Mouse (Mus musculus) gastrocnemius, postnatal 14 days (tissue): ENCODE data around the gene Khdc1b. TPM values are rescaled to one million over a fixed set of nuclear protein-coding genes. Genes with fewer than 3 reads are reported as not detected.
A peak's percentile ranks its signal among the peaks of the same experiment; 100 is the strongest.
"Not testable (repeated sequence)": the region's sequence is repeated elsewhere in the genome, so short reads cannot be mapped to it uniquely, and the experiment has no call there.

Source experiments
- DNase-seq: peaks from one replicate; pipeline ENCODE4 v3.0.0; 2021; ENCODE audit warnings: mixed read lengths
- intact Hi-C: fragments of 180-260 bp; cut with DNase I; formaldehyde crosslinking; loops from one replicate; pipeline ENCODE4 v1.15.1; 2025; ENCODE audit warnings: low total_unique reads
- long read RNA-seq, 2 experiments: library from polyadenylated mRNA; stranded (forward); transcript quantifications; one replicate each; pipeline ENCODE4 v2.0.0; 2021
- total RNA-seq, 2 experiments: library from RNA; stranded (reverse); gene quantifications; 2 replicates each; pipeline ENCODE4 v1.2.3; 2021

Gene Khdc1b
- not detected for total RNA-seq
- long read RNA-seq, experiment 1 = 0 reads
- long read RNA-seq, experiment 2 = 0 reads

DNA sequence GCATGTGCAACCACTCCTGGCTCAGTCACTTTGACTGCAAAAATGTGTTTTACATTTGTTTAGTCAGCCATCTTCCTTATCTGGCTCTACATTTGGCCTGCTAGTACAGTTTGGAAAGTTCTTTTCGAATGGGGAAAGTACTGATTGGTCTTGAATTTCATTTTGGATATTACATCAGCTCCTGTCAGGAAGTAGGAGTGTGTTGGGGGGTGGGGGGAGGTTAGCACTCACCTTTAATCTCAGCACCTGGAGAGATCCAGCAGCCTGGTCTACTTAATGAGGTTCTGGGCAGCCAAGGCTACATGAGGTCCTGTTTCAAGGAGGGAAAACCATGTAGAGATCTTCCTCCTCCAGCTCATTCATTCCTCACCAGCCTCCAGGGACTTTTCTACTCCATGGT lies at the start of gene Khdc1b:
Gene Khdc1b, plus strand, starts transcription at position 301 of the 400 bp plus-strand sequence.
- DNase-seq = no peak
- intact Hi-C loops = no loop called here

DNA sequence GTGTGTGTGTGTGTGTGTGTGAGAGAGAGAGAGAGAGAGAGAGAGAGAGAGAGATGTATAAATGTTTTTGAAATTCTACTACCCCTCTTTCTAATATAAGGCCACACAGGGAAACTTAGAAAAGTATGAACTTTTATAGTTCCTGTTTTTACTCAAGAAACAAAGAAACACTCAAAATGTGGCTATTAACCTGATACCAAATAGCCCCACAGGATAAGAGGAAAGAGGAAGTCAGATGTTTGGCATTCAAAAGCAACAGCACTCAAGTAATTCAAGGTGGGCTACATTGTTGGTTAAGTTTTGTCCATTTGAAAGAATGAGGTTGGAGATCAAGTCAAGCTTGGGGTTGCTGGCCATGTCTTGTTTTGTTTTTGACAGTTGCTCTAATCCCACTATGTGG lies 47.5 kb upstream of the Khdc1b start:
- intact Hi-C loops = no loop called here
- no peak for DNase-seq

DNA sequence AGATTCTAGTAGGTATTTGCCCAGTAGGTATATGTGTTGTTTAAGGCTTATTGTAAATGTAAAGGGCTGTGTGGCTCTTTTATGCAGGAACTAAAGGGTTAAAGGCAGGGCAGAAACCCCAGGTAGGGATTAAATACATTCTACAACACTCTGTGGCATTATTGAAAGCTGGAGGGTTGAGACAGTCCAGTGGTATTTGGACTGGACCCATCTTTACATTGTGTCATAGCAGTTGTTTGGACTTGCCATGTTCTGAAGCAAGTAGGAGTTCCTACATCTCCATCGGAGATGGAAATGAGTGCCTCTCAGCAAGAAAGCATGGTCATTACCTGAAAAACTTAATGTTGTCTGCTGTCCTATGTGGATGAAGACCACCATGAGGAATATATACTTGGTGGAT lies 42.6 kb upstream of the Khdc1b start:
- no peak for DNase-seq
- intact Hi-C loops = loop anchor here (10.0 kb wide), 1 partner anchor 126 kb away; the partner anchor contains the start of gene Tmem14a

GRCm38 (mm10) chr1:21344253-21344652 lies 39.1 kb upstream of the Khdc1b start:
- peak; percentile 7 for DNase-seq
- intact Hi-C loops = loop anchor here (10.0 kb wide), 1 partner anchor 129 kb away; the partner anchor contains the start of gene Tmem14a

DNA sequence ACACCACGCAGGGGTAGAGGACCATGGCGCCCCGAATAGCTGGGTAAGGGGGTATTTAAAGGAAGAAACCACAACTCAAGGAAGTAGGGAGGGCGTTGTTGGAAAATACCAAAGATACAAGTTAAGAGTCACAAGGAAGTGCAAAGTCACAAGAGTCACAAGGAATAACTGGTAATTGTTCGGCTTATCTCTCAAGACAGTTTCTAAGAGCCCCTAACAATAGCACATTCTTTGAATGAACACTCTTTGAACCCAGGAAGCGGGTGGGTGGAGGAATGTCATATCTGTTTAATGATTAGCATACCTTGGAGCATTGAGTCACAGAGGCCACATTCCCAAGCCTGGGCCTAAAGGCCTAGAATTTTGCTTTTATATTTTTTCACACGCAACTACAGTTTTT lies 38.6 kb upstream of the Khdc1b start:
- intact Hi-C loops = loop anchor here (10.0 kb wide), 1 partner anchor 130 kb away; the partner anchor contains the start of gene Tmem14a
- not testable (repeated sequence) for DNase-seq

- DNase-seq = no peak
- intact Hi-C loops = loop anchor here (10.0 kb wide), 1 partner anchor 135 kb away; the partner anchor contains the start of gene Tmem14a
These were observed 34.0 kb upstream of the Khdc1b start, which contains the start of gene Khdc1a for GRCm38 (mm10) chr1:21349341-21349740. Gene Khdc1a, plus strand, starts transcription at chr1:21349641.

- DNase-seq, intact Hi-C loops: not testable (repeated sequence)
These were observed 15.3 kb upstream of the Khdc1b start, which contains the start of gene Khdc1c for GRCm38 (mm10) chr1:21368031-21368430. Gene Khdc1c, plus strand, starts transcription at chr1:21368331.

DNA sequence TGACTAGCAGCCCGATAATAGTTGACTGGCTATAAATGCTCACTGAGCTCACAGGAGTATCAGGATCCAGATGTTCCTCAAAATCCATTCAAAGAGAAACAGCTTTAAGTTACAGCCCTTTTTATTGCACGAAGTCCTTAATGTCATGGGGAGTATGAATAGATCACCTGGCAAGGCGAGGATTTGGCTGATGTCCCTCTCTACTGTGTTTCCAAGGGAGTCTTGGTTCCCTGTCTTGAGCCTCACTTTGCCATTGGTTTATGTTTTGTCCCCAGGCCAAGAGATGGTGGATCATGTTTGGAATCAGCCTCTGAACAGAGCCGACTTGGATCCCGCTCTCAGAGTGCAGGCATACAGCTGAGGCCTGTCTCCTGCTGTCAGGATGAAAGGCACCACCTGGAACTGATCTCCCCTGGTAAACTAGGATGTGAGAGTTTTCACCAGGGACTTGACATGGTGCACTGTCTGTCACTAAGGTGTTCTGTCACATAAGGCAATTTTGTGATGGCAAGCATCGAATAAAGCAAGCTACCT lies 7.8 kb downstream of the Khdc1b start:
- intact Hi-C loops = no loop called here
- no peak for DNase-seq

GRCm38 (mm10) chr1:21402804-21403203 lies 19.4 kb downstream of the Khdc1b start:
- no peak for DNase-seq
- intact Hi-C loops = no loop called here

GRCm38 (mm10) chr1:21407266-21407665 lies 23.9 kb downstream of the Khdc1b start:
- no peak for DNase-seq
- intact Hi-C loops = no loop called here

DNA sequence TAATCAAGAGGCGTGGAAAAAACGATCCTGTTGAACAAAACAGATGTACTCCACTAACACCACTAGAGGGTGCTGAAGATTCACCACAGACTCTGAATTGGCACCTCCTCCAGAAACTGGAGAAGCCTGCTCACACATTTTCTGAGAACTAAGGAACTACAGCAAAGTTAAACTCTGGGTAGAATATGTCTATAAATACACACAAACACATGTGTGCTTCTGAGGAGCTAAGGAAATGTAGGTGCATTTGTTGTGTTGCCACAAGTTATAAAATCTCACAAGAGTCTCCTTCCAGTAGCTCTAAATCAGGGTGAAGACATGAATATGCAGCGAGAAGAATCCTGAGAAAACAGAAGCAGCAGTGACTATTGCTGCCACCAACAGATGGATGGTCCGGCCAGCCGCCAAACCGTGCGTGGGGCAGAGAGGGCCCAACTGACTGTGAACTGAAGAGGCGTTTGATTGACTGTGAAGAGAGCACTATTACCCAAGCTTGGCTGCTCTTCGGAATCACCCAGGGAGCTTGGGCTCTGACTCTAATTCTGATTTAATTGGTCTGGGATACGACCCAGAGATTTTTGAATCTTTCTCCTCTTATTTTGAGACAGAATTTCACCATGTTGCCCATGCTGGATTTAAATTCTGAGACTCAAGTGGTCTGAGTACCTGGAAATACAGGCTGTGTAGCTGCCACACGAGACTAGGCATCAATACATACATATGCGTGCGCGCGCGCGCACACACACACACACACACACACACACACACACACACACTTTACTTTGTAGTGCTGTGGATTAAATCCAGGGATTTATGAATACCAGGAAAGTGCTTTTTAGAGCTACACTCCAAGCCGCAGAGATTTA lies 28.2 kb downstream of the Khdc1b start:
- intact Hi-C loops = loop anchor here (5.0 kb wide), 2 partner anchors 551 to 856 kb away; partner anchors contain the start of gene Kcnq5
- peak; percentile 32 for DNase-seq

DNA sequence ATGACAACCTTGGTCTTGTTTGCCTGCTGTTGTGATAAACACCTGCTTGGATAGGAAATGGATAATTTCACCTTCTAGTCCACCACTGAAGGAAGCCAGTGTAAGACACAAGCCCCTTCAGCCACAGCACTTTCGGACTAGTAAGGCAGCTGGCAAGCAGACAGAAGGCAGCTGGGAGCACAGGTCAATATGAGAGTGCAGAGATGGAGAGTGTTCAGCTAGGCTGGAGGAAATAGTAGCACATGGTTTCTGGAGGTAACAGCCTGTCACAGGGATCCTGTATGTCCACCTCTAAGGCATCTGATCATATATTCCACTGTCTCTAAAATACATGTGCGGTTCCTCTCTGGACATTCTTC lies 28.8 kb downstream of the Khdc1b start:
- no peak for DNase-seq
- intact Hi-C loops = loop anchor here (5.0 kb wide), 2 partner anchors 550 to 855 kb away; partner anchors contain the start of gene Kcnq5

GRCm38 (mm10) chr1:21419370-21419769 lies 36.0 kb downstream of the Khdc1b start:
- DNase-seq = no peak
- intact Hi-C loops = no loop called here

DNA sequence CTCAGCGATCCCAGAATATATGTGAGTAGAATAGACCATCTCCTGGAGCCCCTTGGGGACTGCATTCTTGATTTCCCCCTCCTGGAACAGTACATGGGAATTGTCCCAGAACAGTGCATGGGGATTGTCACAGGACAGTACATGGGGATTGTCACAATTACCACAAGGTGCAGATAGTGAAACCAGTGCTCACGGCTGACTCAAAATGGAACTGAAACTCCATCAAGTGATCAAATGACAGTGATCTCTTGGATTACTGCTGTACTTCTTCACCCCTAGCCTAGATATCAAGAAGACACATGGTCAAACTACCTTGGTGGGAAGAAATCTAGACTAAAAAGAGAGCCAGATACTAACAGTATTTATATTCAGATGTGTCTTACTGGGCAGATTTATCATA lies 42.3 kb downstream of the Khdc1b start:
- no peak for DNase-seq
- intact Hi-C loops = no loop called here

GRCm38 (mm10) chr1:21428079-21428478 lies 44.7 kb downstream of the Khdc1b start:
- DNase-seq = no peak
- intact Hi-C loops = no loop called here

DNA sequence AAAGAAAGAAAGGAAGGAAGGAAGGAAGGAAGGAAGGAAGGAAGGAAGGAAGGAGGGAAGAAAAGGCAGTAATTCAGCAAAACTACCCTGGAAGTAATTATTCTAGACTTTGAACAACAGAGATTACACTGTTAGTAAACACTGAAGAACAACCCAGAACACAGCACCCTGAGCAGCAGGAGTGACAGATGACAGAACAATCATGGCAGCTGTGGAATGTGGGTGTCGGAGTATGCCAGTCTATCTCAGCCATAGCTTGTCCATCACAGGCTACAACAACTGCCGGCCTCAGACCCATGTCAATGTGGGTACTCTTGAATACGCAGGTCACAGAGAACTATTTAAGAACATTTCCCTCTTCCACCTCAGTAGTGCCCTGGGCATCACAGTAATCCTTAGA lies 48.3 kb downstream of the Khdc1b start:
- intact Hi-C loops = no loop called here

GRCm38 (mm10) chr1:21434853-21435252 lies 51.5 kb downstream of the Khdc1b start:
- no peak for DNase-seq
- intact Hi-C loops = no loop called here

More for the DNA sequence above, 48.3 kb downstream of the Khdc1b start:
- DNase-seq = no peak
